Mouse (Mus musculus) heart, postnatal 14 days (tissue): ENCODE data around the gene Adipor2. TPM values are rescaled to one million over a fixed set of nuclear protein-coding genes. Genes with fewer than 3 reads are reported as not detected.
"Not testable (repeated sequence)": the region's sequence is repeated elsewhere in the genome, so short reads cannot be mapped to it uniquely, and the experiment has no call there.

Source experiments
- DNase-seq, 2 experiments: peaks; one replicate each; pipeline ENCODE4 v3.0.0; 2021 to 2022
- intact Hi-C: fragments of 180-260 bp; cut with DNase I; formaldehyde crosslinking; loops from one replicate; pipeline ENCODE4 v1.15.1; 2025
- total RNA-seq, 2 experiments: library from RNA; stranded (reverse); gene quantifications; 2 replicates each; pipeline ENCODE4 v1.2.3; 2021

The Adipor2 gene
- total RNA-seq, 2 experiments from 2014 or later: 54.8 to 64.1 TPM

DNA sequence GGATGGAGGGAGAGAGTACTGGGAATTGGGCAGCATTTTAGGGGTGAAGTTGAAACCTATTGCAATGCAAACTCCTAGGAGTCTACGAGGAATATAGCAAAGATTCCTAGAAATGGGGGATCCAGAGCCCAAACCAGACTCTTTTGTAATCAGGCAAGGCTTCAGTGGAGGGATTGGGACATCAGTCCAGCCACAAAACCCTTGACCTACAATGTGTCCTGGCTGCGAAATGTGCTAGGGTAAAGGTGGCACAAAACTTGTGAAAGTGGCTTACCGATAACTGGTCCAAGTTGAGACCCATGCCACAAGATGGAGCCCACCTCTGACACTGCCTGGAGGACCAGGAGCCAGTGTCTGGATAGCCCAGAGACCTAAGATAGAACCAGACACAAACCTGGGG lies 18.1 kb downstream of the Adipor2 start:
- intact Hi-C loops: no loop called here
- no peak for DNase-seq

DNA sequence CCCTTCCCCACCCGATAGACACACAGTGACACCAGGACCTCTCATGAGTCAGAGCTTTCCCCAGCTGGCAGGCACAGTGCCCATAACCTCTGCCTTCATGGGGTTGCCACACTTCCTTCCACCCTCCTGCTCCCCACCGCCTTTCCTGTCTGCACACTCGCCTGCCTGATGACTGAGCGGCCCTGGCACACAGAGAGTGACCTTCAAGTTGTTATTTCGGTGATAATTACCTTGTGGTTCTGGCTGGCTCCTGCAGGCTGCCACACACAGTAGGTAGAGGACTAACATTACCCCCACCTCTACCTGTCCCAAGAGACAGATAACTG lies 21.2 kb downstream of the Adipor2 start:
- peak; percentile 70 for DNase-seq
- intact Hi-C loops: no loop called here

DNA sequence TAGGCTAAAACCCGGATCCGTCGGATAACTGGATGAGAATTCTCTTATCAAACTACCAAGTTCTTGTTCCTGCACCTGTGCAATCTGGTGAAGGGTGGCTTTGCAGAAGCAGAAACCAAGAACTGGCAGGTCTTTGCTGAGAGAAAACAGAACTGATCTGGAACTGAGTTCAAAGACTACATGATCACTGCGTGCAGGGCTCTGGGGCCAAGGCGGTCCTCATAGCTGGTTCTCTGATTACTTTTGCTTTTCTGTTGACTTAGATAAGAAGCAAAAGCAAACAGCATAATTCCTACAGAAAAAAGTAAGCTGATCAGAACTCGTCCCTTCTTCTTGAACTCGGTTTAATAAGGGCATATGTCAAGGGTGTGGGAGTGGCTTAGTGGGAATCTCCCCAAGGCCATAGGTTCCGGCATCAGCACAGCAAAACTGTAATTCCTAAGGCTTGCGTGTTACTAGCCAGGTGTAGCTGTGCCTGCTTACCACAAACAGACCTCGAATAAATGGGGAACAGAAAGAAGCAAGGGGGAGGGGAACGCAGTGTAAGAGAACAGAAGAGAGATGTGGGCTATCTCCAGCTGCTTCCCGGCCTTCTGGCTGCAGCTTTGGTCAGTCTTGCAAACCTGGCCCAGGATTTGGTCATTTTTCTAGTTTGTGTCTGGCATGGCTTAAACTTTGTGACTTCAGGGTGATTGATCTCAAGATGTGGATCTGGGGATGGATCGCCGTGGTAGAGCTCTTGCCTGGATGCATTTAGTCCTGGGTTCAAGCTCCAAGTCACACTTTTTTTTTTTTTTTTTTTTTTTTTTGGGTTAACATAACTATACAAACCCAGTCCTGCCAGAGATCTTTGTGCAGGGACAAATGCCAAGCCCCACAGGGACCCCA lies 21.8 kb downstream of the Adipor2 start:
- intact Hi-C loops: no loop called here

DNA sequence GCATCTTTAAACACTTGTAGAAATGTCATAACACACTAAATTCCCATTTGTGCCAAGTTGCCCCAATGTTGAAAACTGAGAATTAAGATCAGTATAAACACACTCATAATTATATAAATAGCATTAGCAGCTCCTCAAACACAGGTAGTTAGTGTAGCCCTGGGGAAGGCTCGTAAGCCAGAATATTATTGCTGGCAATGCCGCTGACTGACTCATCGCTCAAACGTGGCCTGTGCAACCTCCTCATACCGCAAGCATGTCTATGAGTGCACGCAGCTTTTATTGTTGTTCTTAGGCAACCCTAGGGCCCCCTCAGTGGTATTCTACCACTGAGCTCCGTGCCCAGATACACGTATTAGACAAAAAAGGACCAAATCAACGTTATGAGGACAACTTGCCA lies 24.7 kb downstream of the Adipor2 start:
- no peak for DNase-seq
- intact Hi-C loops: loop anchor here (5.0 kb wide), 1 partner anchor 34 kb away; no protein-coding TSS in a partner anchor

More for the DNA sequence above, 21.8 kb downstream of the Adipor2 start:
- DNase-seq: no peak

DNA sequence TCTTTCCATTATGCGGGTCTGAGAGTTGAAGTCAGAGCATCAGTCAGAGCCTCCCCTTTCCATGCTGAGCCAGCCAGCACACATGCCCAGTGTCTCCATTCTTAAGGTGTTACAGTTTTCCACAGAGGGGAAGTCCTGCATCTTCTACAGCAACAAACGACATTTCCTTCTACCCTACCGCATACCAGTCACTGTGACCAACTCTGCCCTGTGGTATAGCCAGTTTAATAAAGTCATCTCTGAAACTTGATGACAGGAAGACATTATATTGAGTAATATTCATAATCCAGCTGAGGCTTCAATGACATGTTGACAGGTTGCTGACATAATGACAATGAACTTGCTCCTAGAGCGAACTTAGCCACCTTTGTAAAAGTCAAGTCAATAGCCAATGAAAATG lies 26.8 kb downstream of the Adipor2 start:
- intact Hi-C loops: loop anchor here (5.0 kb wide), 1 partner anchor 37 kb away; no protein-coding TSS in a partner anchor
- DNase-seq: no peak

DNA sequence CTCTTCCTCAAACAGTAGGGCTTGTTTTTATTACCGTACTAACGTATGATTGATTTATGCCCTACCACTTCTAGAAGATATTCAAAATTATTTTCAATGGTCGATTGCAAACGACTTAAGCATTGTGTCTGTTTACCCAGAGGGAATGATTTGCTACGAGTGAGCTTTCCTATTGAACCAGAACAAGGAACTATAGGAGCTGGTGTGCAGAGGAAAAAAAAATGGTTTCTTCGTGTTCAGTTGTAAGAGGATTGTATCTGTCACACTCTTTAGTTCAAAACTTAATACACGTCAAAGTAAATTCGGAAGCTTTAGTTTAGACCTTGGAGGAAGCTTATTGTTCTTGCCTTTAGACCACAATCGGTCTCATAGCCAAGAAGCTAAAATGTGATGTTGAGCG lies 28.4 kb downstream of the Adipor2 start:
- DNase-seq: no peak
- intact Hi-C loops: no loop called here

DNA sequence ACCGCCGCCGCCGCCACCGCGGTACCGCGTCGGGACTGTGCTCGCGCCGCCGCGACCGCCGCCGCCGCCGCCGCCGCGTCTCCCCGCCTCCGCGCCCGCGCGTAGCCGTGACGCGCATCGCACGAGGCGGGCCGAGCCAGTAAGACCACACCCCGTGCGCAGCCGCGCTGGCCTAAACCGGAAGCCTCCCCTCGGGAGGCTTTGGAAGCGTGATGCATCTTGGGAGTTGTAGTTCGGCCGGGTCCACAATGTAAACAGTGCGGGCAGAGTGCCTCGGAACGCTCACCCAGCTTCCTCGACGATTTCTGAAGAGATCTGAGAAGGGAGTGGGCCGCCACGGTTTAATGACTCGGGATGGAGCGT lies 28.9 kb downstream of the Adipor2 start:
- intact Hi-C loops: no loop called here
- DNase-seq: peak; percentile 96

DNA sequence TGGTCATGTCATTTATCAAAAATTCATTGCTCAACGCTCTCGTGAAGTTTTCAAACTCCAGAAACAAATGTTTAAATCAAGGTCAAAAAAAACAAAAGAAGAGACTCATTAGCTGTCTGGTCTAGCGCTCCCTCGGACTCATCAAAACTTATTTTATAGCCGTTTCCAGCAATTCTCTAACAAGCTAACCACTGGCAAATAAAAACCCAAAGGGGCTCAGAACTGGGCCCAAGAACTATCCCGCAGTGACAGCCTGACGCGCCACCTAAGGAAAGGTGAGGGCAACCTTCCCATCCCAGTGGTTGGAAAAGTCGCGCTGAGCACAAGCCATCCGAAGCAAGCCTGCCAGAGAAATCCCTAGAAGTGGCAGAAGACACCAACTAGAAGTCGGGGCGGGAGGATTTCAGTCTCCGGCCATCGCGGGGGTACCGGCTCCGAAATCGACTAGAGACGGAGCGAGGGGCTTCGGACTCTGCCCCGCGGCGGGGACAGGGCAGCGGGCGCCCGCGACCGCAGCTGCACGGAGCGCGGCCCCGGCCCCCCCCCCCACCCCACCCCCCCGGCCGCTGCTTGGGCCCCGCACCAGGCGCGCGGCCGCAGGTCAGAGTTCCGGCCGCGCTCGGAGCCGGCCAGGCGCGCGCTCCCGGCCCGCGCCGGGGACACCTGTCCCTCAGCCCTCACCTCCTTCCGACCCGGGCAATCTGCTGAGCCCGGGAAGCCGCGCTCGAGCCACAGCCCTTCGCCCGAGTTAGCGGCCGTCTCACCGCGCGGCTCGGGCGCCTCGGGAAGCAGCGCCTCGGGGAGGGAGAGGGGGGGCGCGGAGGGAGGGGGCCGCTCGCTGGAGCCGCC lies 29.5 kb downstream of the Adipor2 start:
- intact Hi-C loops: no loop called here
- DNase-seq: peak in 1 of 2 experiments; percentile 47

DNA sequence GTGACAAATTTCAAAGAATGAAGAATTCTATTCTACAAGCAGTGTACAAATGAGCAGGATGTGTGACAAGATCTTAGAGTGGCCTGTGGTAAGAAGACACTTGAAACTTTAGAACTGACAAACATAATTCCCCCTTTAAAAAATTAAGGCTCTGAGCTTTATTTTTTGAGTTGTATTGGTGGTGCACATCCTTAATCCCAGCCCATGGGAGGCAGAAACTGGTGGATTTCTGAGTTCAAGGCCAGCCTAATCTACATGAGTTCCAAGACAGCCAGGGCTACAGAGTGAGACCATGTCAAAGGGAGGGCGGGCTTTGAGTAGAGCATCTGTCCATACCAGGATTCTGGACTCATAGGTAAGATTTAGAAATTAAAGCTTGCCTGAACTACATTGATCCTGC lies 30.7 kb downstream of the Adipor2 start:
- no peak for DNase-seq
- intact Hi-C loops: no loop called here

DNA sequence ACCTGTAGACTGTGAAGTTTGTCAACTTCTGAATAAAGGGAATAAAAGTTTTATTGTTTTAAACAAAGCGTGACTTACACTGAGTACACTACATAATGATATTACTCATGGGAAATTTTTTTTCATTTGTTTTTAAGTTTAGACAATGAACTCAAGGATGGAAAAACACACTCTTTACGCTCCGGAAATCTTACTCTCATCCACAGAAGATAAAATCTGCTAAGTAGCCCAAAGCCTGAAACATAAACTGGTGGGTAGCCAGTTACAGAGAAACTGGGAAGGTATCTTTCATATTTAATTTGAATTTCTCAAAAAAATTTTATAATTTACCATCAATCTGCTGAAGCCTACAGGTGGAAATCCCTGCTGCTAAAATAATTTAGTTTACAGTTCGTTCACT lies 31.1 kb downstream of the Adipor2 start:
- DNase-seq: no peak

DNA sequence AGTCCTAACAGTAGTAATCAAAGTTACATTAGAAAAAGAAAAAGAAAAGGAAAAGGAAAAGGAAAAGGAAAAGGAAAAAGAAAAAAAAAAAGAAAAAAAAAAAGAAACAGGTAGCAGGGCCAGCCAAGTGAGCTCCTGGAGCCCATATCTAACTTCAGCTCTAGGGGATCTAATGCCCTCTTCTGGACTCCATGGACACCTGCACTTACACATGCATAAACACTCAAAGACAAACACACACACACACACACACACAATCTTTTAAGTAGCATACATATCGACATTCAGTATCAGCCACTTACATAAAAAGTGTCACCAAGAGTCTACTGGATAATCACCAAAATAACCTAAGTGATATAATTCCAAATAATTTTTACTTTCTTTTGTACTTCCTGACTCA lies 31.8 kb downstream of the Adipor2 start:
- no peak for DNase-seq
- intact Hi-C loops: no loop called here

More for the DNA sequence above, 31.1 kb downstream of the Adipor2 start:
- intact Hi-C loops: no loop called here

DNA sequence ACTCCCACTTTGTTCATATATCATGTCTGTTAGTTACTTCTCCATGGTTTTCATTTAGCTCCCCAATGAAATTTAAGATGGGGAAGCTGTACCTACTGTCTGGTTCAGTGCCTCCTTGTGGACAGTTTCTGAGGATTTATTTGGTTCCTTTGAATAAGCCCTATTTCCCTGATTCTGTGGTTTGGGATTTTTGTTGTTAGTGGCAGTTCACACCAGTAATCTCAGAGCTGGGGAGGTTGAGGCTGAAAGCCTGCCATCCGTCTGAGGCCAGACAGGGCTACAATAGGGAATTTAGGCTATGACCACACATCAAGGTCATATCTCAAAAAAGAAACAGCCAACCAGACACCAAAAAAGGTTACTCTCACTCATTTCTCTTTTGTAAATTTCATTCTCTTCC lies 38.9 kb downstream of the Adipor2 start:
- DNase-seq: no peak
- intact Hi-C loops: no loop called here

DNA sequence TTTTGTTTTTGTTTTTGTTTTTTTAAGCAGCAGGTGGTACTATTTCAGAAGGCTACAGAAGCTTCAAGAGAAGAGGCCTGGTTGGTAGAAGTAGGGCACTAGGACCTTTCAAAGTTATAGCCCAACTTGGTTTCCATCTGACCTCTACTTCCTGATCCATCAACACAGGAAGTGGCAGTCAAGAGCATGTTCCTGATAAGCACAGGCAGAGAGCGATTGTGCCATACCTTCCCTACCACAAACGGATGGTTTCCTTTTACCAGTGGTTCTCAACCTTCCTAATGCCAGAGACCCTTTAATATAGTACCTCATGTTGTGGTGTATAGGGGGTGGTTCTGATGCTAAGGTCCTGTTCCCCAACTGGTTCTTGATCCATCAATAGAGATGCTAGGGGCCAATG lies 39.9 kb downstream of the Adipor2 start:
- intact Hi-C loops: no loop called here
- DNase-seq: no peak

DNA sequence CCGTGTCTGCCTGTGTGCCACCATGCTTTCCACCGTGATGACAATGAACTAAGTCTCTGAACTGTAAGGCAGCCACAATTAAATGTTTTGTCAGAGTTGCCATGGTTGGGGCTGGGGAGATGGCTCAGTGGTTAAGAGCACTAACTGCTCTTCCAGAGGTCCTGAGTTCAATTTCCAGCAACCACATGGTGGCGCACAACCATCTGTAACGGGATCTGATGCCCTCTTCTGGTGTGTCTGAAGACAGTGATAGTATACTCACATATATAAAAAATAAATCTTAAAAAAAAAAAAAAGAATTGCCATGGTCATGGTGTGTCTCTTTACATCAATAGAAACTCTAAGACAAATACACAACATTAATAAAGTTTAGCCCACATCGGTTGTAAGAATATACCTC lies 42.5 kb downstream of the Adipor2 start:
- intact Hi-C loops: no loop called here
- no peak for DNase-seq

DNA sequence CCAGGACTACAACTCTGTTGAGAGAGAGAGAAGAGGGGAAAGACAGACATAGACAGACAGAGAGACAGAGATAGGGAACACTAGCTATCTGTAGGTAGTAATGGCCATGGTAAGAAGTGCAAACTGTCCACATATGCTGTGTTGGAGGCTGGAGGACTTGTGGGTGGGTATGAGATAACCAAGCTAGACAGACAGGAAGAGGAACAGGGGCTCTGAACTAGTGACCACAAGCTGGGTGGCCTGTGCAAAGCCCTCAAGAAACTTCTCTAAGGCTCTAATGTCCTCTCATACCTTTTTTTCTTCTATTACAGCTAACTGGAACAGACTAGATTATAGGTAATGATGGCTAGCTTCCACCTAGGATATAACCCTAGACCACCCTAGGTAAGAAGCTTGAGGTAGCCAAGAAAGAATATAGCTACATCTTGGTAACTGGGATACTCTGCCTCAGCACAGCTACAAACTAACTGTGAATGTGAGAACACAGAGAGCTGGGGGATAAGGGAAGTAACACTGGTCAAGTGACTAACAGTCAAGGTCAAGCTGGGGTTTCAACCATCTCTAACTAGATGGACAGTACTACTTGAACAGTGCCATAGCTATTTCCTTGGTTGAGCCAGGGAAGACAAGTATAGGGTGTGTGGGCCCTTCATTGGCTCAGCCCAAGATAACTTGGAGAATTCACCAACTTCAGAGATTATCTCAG lies 44.4 kb downstream of the Adipor2 start:
- no peak for DNase-seq
- intact Hi-C loops: no loop called here

DNA sequence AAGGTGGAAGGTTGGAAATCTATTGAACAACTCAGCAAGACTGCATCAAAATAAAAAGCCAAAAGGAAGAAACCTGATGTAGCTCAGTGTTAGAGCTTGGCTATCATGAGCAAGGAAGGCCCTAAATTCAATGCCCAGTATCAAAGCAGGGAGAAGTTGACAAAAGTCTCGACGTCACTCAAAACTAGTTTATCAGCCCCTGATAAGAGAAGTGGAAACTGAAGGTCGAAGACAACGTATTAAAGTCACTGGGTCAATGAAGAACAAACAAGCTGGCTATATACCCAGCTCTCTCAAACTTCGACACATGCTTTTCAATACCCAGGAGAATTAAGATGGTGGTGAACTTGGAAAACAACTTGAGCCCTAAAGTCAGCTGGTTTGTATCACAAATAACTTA lies 45.3 kb downstream of the Adipor2 start:
- intact Hi-C loops: no loop called here
- no peak for DNase-seq

DNA sequence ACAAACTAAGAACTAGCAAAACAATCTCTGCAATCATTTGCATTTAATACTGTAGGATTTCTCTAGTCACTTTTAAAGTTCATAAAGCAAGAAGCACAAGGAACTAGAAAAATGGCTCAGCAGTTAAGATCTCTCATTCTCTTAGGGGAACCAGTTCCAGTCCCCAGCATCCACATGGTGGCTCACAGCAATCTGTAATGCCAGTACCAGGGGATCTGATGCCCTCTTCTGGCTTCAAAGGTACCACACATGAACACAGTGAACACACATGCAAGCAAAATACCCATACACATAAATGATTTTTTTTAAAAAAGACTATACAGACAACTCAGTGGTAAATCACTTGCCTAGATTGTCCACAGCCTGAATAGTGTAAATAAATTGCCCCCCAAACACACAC lies 45.9 kb downstream of the Adipor2 start:
- no peak for DNase-seq

DNA sequence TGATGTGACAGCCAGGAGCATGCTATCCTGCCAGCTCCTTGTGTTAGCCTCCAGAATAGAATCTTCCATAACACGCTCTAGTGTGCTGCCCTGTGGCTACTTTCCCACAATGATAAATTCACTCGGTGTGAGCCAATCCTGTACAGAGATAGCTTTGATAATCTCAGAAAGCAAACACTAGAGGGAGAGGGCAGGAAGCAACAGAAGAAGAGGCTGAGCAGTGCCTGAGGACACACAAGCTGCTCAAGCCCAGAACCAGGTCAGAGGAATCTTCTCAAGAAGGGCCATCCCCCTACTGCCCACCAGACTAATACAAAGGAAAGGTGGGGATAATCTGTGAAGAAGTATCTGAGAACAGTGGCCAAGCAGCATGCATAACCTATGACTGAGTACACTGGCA lies 50.1 kb downstream of the Adipor2 start:
- intact Hi-C loops: no loop called here
- DNase-seq: no peak

More for the DNA sequence above, 45.9 kb downstream of the Adipor2 start:
- intact Hi-C loops: no loop called here

DNA sequence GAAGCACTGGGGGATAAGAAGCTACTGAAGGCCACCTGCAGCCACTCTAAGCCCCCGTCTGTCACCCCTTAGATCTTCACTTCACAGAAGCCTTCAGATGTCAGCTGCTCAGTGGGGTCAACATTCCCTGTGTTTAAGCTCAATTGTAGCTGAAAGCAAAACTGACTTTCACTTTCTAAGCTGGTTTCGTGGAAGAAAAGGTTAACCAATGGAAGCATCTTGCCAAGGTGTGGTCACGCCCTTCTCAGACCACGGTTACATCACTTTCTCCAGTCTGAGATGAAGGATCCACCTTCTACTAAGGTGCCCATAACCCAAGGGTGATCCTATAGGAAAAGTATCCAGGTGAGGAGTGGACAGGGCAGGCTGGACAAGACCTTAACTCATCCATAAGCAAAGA lies 50.7 kb downstream of the Adipor2 start:
- DNase-seq, intact Hi-C loops: not testable (repeated sequence)

DNA sequence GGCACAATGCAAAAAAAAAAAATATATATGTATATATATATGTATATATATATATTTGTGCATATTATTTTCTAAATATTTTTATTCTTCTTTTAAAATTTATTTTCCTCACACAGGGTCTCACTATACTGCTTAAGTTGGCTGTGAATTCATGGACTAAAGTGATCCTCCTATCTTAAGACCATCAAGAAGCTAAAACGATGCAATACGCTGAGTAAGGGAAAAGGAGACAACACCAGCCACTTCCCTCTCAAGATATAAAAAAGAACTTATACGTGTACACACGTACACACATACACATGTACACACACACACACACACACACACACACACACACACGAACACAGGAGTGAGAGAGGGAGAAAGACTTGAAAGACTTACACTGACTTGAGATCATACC lies 53.9 kb downstream of the Adipor2 start:
- intact Hi-C loops: no loop called here
- DNase-seq: no peak
